Mouse (Mus musculus): ENCODE measurements at regions not wholly inside any gene's neighbourhood (a gene's known extent, or its start where the extent isn't known, plus 50 kb on each side); places are given as distances from the start of the nearest gene placed in this dataset.

DNA sequence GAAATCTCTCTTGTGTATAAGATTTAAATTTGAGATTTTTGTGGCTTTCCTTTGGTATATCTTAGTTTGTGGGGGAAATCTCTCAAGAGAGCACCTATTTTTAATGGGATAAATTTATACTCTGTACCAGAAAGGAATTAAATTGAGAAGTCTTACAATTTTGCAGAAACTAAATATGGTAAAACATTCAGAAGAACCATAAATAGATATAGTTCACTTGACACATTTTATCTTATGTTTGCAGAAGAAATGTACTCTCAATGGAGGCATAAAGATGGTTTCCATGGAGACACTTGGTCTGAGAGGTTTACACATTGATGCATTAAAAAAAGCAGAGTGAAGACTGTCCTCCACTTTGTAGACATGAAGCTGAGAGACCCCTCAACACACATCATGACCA is 86.9 kb downstream of the Ndufa10 start:
- DNase-seq (ENCODE audit: low spot score): no peak
- intact Hi-C loops (cut with DNase I): no loop called here

DNA sequence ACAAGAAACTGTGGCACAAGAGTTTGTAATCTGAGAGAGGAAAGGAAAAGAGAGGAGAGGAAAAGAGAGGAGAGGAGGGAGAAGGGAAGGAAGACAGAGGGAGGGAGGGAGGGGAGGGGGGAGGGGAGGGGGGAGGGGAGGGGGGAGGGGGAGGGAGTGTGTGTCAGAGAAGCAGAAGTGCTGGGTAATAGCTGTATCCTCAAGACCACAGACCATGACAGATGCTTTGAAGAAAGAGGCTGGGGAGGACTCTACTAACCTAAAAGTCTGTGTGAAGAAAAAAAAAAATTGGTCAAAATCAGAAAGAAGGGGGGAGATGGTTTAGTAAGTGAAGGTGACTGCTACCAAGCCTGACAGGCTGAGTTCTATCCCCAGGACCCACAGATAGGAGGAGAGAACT is 88.7 kb downstream of the Ndufa10 start:
- intact Hi-C loops (cut with DNase I): no loop called here
- no peak for DNase-seq (ENCODE audit: low spot score)

DNA sequence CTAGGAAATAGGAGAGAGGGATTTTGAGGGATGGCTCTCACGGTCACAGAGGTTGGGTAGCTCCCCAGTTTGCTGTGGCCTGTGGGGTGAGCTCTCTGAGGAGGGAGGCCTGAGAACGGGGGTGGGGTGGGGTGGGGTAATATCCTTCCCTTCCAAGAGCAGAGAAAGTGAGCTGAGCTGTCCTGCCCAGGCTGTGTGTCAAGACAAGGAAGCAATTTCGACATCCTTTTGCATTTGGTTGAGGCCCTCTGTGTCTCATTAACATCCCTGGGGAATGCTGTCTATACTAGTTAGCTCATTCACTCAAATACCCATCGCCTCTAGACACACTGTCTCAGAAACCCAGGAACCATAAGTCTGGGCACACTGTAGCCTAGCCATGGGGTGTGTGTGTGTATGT is 89.9 kb downstream of the Ndufa10 start:
- DNase-seq (ENCODE audit: low spot score): no peak
- intact Hi-C loops (cut with DNase I): no loop called here

DNA sequence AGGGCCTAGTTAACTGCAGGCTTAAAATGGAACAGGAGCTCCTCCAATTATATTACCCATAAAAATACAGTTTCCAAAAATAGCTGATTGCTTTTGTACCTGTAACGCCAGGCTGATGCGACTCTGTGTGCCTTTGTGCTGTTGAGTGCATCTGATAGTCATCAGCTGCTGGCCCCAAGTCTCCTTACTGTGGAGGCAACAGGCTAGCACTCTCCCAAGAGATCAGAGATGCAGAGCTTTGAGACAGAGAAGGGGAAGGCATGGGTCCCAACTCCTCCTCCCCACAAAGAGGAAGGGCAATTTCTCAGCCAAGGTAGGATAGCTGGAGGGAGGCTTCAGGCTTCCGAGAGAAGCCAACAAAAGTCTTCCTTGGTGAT is 94.2 kb downstream of the Ndufa10 start:
- intact Hi-C loops (cut with DNase I): loop anchor here (5.0 kb wide), 1 partner anchor 58 kb away; no protein-coding TSS in a partner anchor

DNA sequence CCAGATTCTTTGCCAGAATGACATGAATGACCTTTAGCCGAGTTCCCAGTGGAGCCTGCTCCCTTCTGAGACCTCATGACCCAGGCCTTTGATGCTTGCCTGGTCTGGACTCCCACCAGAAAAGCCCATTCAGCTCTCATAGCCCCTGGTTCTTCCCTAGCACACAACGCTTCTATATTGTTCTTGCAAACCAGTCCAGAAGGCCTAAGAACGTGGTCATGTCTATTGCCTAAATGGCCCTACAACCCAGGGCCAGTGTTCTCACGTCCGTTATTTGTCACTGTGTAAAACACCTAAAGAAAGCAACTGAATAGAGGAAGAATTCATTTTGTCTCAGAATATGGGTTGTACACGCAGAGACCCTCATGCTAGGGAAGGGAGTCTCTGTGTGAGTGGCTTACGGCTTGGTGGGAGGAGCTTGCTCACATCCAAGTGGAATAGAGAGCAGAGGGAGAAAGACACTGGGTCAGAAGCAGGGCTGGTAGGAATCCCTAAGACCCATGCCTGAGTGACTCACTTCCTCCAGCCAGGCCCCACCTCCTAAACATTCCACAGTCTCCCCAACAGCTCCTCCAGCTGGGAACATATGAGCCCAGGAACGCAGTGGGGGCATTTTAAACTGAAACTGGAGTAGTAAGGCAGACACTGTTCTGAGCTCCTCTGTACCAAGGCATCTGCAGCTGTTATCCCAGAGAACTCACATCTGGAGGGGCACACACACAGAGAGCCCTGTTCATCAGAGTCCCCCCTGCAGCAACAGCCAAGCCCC is 94.7 kb downstream of the Ndufa10 start:
- intact Hi-C loops (cut with DNase I): loop anchor here (5.0 kb wide), 1 partner anchor 58 kb away; no protein-coding TSS in a partner anchor
- DNase-seq (ENCODE audit: low spot score): peak; percentile 26

More for the DNA sequence above, 94.2 kb downstream of the Ndufa10 start:
- no peak for DNase-seq (ENCODE audit: low spot score)

DNA sequence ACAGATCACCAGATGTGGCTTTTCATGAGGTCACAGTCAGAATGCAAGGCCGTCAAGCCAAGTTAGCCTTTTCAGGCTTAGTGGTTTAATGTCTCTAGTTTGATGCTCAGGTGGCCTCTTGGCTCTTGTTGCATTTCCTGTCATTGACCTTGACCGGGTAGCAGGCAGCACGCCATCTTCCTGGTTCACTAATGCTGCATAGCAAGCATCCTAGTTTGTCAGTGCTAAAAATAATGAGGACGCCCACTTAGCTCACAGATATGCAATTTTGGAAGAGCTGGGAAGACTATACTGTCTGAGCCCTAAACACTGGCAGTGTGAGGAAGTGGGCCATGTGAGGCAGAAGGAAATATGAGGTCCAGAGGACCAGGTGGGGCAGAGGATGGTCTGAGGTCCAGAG is 97.2 kb downstream of the Ndufa10 start:
- intact Hi-C loops (cut with DNase I): loop anchor here (5.0 kb wide), 1 partner anchor 61 kb away; no protein-coding TSS in a partner anchor
- no peak for DNase-seq (ENCODE audit: low spot score)

DNA sequence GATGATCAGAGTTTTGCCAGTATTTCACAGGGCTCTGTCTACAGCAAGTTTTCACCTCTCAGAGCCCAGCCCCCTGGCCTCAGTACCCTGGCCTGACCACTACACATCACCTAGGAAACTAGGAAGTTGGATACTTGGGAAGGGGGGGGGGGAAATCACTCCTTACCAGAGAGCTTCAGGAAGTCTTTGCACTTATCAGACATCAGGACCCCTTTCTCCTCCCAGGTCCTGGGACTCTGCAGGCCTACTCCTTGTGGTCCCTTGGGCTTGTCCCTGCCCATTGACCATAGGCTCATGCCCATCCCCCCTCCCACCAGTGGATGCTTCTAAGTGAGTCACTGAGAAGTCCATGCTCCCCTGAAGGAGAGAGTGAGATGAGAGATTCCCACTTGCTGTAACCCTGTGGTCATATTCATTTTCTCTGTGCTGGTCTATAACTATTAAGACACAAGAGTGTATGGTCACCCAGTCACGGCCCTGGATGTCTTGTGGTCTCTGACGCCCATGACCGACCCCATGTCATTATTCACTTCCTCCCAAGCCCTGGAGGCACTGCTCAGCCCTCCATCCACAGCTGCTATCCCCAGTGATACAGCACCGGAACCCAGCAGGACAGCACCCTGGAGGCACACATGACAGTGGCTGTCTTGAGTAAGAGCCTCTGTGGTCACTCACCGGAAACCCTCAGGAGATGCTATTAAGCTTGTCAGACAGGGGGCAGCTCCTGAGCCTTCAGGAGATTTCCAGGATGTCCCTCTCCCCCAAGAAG is 101.3 kb downstream of the Ndufa10 start:
- intact Hi-C loops (cut with DNase I): no loop called here
- DNase-seq (ENCODE audit: low spot score): no peak

DNA sequence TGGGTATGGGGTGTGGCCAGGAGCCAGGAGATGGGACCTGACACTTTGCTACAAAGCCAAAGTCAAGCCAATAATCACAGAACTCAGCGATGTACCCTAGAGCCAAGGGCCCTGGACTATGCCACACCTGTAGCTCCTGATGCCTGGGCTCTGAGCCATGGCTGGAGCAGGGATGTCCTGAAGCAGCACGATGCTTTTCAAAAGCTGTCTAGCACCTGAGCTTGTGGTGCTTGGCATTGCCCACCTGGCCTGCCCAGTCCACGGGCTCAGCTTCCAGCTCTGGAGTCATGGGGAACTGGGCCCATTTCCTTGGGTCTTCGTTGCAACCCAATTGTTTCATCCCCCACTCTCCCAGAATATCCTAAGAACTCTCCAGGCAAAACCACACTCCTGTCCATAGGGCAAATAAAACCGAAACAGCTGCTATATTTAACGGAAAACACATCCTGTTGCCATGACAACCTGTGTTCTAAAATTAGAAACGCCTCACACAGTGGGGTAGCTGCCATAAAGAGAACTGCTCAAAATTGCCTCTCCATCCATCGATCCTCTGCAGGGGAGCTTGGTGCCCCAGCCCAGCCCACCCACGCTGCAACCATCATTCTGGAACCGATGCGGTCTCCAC is 102.2 kb downstream of the Ndufa10 start:
- DNase-seq (ENCODE audit: low spot score): no peak
- intact Hi-C loops (cut with DNase I): no loop called here

DNA sequence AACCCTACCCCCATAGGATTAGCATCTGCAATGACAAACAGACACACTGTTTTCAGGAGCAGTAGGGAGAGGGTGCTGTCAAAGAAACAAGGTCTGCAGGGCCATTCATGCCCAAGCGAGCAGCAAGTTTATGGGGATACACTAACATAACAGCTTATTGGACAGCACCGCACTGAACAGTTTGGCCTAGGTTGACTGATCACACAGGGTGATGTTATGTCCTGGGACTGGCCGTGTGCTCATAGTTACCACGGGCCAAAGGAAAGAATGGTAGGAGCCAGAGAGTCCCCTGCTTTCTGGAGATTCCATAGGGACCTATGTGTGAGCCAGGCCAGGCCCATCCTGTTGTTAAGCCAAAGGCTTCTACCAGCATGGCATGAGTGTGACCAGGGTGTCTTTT is 102.8 kb downstream of the Ndufa10 start:
- DNase-seq (ENCODE audit: low spot score): no peak
- intact Hi-C loops (cut with DNase I): no loop called here

DNA sequence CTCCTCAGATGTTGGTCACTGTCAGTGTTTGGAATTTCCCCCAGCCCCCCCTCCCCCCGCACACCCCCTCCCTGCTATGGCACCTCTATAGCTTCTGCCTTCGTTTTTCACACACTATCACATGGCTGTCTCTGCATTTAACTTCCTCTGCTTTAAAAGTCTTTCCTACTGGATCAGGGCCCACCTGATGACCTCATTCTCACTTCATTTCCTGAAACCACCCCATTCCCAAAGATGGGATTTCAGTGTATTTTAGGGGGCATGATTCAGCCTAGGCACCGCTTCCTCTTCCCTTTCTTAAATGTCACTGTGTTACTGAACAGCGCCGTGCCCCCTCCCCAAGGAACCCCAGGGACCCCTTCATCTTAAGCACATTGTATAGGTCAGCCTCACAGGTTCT is 103.7 kb downstream of the Ndufa10 start:
- intact Hi-C loops (cut with DNase I): no loop called here
- DNase-seq (ENCODE audit: low spot score): no peak

DNA sequence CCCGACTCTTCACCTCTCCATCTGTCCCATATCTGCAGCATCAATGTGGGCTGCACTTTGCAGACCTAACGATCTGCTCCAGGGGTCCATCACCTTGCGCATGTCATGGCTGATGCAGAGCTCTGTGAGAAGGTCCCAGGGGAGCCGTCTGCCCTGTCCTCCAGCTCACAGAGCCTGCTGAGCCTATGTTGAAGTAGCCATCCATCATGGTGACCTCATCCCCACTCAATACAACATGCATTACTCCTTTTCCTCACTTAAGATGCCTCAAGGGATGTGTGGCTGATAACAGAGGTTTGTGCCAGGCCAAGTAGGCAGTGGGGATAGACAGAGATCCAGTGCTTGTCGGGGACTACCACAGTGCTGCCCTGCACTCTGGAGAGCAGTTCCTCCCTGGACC is 107.4 kb downstream of the Ndufa10 start:
- intact Hi-C loops (cut with DNase I): no loop called here

DNA sequence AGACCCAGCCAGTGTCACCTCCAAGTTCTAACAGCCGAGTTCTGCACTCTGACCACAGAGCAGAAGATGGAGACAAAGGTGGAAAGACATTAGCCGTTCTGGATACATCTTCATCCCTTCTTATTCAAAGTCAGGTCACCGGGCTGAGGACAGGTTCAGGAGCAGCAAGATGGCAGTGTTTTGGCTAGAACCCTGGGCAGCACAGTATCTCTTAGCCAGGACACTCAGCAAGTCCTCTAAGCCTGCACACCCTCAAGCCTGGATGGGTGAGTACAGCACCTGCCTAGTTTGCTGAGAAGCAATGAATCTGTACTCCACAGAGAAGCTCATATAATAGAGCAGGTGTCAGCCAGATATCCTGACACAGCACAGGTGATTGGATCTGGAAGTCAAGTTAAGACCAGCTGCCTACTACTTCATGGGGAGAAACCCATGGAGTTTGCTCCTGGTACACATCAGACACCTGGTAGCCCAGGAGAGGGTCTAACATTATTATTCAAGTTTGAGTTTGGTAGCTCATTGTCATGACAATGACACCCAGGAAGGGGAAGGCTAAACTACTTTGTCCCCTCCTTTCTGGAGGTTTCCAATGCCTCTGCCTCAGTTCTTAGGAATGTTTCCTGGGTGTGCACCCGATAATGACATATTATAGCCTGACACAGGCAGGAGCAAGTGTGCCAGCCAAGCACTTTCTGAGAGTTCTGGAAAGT is 108.1 kb downstream of the Ndufa10 start:
- no peak for DNase-seq (ENCODE audit: low spot score)
- intact Hi-C loops (cut with DNase I): no loop called here

More for the DNA sequence above, 107.4 kb downstream of the Ndufa10 start:
- no peak for DNase-seq (ENCODE audit: low spot score)

DNA sequence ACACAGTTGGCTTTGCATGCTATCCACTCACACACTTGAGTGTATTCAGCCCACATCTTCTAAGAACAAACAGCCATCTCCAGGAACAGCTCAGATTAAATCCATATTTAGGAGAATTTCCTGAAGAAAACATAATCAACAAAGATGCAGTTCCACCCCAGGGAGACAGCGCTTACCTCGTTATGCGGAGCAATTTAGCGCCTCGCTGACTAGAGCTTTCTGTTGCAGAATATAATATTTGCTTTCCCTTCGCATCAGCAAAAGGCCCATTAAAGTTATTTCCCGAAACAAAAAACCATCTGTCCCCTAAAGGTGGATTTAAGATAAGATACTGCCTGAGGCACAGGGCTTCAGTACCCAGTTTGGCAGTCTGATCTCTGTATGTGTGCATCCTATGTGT is 112.0 kb downstream of the Ndufa10 start:
- intact Hi-C loops (cut with DNase I): loop anchor here (2.0 kb wide), 1 partner anchor 399 kb away; no protein-coding TSS in a partner anchor

DNA sequence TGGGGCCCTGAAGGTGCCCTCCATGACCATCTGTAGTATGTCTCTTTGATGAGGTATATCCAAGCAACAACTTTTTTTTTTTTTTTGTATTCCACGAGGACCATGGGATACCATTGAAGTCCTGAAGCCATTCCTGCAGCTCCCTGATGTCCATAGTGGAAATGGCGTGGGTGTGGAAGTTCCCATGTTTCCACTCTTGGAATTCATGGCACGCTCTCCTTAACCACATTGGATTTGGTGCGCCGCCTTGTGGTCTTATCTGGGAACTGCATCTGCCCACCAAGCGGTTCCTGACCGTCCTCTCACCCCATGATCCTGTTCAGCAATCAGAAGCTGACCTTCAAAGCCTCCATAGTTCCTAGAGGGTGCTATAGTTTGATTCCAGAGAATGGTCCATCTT is 113.4 kb downstream of the Ndufa10 start:
- intact Hi-C loops (cut with DNase I): loop anchor here (2.0 kb wide), 1 partner anchor 397 kb away; no protein-coding TSS in a partner anchor
- no peak for DNase-seq (ENCODE audit: low spot score)

More for the DNA sequence above, 112.0 kb downstream of the Ndufa10 start:
- no peak for DNase-seq (ENCODE audit: low spot score)

DNA sequence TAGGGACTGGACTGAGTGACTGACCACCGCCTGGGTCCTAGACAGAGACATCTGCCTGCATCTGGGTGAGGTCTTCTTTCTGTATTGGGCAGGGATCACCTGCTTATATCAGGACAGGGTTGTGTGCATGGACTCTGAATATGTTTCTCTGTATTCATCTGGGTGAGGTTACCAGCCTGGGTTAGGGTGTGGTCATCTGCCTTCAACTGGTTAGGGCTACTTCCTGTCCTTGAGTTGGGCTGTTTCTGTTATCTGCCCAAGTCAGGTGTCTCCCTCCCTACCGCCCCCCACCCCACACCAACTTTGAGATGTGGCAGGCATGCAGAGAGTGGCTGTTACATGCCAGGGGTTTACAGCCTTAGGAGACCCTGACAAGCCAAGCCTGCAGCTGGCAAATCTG is 114.2 kb downstream of the Ndufa10 start:
- intact Hi-C loops (cut with DNase I): no loop called here
- no peak for DNase-seq (ENCODE audit: low spot score)

DNA sequence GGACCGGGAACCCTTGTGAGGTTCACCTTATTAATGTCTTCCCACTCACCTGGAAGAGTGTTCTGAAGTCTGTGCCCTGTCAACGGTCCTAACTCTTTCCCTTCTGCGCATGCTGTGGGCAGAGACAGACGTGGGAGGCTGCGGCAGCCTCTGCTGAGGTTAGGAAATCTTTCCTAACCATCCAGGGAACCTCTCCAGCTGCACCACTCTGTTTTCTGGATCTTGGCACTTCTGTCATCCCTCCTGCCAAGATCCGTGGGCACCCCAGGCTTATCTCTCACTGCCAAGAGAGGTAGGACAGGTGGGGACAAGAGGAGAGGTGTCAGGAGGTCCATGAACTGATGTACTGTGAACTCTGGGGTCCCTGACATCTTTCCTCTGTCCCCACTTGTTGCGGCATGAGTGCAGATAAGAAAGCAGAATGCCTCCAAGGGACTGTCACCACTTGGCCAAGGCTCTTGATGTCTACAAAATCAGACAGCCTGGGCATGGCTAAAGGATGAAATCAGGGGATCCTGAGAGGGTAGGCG is 114.8 kb downstream of the Ndufa10 start:
- intact Hi-C loops (cut with DNase I): no loop called here

DNA sequence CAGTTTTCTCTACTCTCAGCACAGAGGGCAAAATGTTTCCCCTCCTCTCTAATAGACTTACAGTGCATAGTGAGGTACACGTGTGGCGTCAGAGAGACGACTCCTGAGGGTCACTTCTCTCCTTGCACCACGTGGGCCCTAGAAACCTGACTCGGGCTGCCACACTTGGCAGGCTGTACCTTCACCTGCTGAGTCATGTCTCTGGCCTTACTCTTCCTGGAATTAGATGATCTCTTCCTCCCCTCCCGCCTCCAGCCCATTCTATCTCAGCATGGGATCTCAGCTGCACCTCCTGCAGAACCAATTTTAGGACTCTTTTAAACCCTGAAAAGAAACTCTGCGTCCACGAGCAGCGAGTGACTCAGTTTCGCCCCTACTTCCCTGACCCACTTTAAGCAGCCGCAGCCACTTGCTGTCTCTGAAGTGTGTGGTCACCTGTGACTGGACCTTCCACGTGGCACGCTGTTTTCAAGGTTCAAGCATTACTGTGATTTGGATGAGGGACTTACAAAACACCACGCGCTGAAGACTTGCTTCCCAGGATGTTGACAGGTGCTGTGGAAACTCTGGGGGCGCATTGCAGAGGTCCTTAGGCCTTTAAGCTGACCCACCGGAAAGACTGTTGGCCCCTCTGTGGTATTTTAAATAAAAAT is 125.2 kb downstream of the Ndufa10 start:
- intact Hi-C loops (cut with DNase I): loop anchor here (5.0 kb wide), 1 partner anchor 89 kb away; no protein-coding TSS in a partner anchor
- DNase-seq (ENCODE audit: low spot score): no peak

More for the DNA sequence above, 114.8 kb downstream of the Ndufa10 start:
- DNase-seq (ENCODE audit: low spot score): no peak

DNA sequence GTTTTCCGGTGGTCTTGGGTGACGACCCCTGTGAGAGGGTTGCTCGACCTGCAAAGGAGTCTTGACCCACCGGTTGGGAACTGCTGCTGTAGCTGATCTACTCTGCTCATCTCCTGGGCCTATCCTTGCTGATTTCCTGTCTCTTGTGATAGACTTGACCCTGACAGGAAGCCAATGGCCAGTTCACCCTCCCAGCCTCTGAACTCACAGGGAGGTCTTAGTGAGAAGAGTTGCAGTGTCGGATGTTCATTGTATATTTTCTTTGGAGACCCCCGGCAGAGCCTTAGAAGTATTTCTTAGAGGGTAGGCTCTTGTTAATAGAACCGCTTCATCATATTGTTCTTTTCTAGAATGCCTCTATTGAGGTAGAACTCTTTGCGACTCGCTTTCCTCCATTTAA is 126.0 kb downstream of the Ndufa10 start:
- DNase-seq (ENCODE audit: low spot score): no peak
- intact Hi-C loops (cut with DNase I): loop anchor here (5.0 kb wide), 1 partner anchor 90 kb away; no protein-coding TSS in a partner anchor

DNA sequence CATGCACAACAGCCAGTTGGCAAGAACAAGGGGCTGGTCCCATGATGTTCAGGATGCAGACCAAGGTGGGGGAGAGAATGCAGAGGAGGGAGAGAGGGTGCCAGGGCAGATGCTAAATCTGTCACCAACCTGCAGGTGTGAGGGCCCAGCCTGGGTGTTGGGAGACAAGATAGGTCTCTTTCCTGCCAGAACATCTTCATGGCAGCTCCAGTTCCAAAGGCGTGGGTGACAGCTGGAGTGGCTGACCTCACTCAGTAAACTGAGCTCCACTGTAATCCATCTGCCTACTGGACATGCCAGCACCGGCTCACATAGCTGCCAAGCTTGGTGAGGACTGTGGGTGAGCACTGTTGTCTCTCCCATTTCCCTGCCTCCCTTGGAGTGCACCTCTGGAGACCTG is 129.9 kb downstream of the Ndufa10 start:
- intact Hi-C loops (cut with DNase I): no loop called here
- DNase-seq (ENCODE audit: low spot score): peak; percentile 52

All from heart, postnatal 25 days (tissue).